Mouse (Mus musculus): Measurements from ENCODE around the gene Ybx1. TPM values are rescaled to one million over a fixed set of nuclear protein-coding genes. Genes with fewer than 3 reads are reported as not detected.

The Ybx1 gene
- 625 TPM for polyA plus RNA-seq (2014; fragmentation: Illumina TruSeq; extraction: RNeasy Lipid Tissue Mini Kit (QIAGEN cat#74804); ENCODE audit: low read depth, low replicate concordance)

GRCm38 (mm10) chr4:119294415-119295133 lies at the start of gene Ybx1:
Gene Ybx1 (minus strand): TSS chr4:119294604.

GRCm38 (mm10) chr4:119320131-119320830 lies 25.9 kb upstream of the Ybx1 start, which contains the start of gene Ppih:
Gene Ppih (minus strand): TSS chr4:119320546.

GRCm38 (mm10) chr4:119255351-119255750 lies 39.1 kb downstream of the Ybx1 start, which contains the start of gene Cldn19:
Gene Cldn19 (plus strand): TSS chr4:119255414.

GRCm38 (mm10) chr4:119232410-119233255 lies 61.8 kb downstream of the Ybx1 start, which contains the start of the genes AU022252 and P3h1:
Gene AU022252 (minus strand): TSS chr4:119232712.
Gene P3h1 (plus strand): TSS chr4:119232915.

Other genes with a start within 250 kb of the Ybx1 start
- 14.5 TPM for gene Slc2a1, start 185.9 kb downstream of the Ybx1 start, polyA plus RNA-seq (2014; fragmentation: Illumina TruSeq; extraction: RNeasy Lipid Tissue Mini Kit (QIAGEN cat#74804); ENCODE audit: low read depth, low replicate concordance)
- gene Zfp691, start 120.4 kb downstream of the Ybx1 start, polyA plus RNA-seq (2014; fragmentation: Illumina TruSeq; extraction: RNeasy Lipid Tissue Mini Kit (QIAGEN cat#74804); ENCODE audit: low read depth, low replicate concordance): 0.73 TPM
- 0.32 TPM for gene Ermap, start 104.6 kb downstream of the Ybx1 start, polyA plus RNA-seq (2014; fragmentation: Illumina TruSeq; extraction: RNeasy Lipid Tissue Mini Kit (QIAGEN cat#74804); ENCODE audit: low read depth, low replicate concordance)
- 13.9 TPM for gene Svbp, start 99.3 kb downstream of the Ybx1 start, polyA plus RNA-seq (2014; fragmentation: Illumina TruSeq; extraction: RNeasy Lipid Tissue Mini Kit (QIAGEN cat#74804); ENCODE audit: low read depth, low replicate concordance)
- not detected for gene Tmem269, start 76.4 kb downstream of the Ybx1 start, polyA plus RNA-seq (2014; fragmentation: Illumina TruSeq; extraction: RNeasy Lipid Tissue Mini Kit (QIAGEN cat#74804); ENCODE audit: low read depth, low replicate concordance)
- 7.1 TPM for gene AU022252, start 61.9 kb downstream of the Ybx1 start, polyA plus RNA-seq (2014; fragmentation: Illumina TruSeq; extraction: RNeasy Lipid Tissue Mini Kit (QIAGEN cat#74804); ENCODE audit: low read depth, low replicate concordance)
- 7.9 TPM for gene P3h1, start 61.7 kb downstream of the Ybx1 start, polyA plus RNA-seq (2014; fragmentation: Illumina TruSeq; extraction: RNeasy Lipid Tissue Mini Kit (QIAGEN cat#74804); ENCODE audit: low read depth, low replicate concordance)
- not detected for gene Cldn19, start 39.2 kb downstream of the Ybx1 start, polyA plus RNA-seq (2014; fragmentation: Illumina TruSeq; extraction: RNeasy Lipid Tissue Mini Kit (QIAGEN cat#74804); ENCODE audit: low read depth, low replicate concordance)
- gene Ppih, start 25.9 kb upstream of the Ybx1 start, polyA plus RNA-seq (2014; fragmentation: Illumina TruSeq; extraction: RNeasy Lipid Tissue Mini Kit (QIAGEN cat#74804); ENCODE audit: low read depth, low replicate concordance): 31.6 TPM
- not detected for gene Ccdc30, start 120.9 kb upstream of the Ybx1 start, polyA plus RNA-seq (2014; fragmentation: Illumina TruSeq; extraction: RNeasy Lipid Tissue Mini Kit (QIAGEN cat#74804); ENCODE audit: low read depth, low replicate concordance)
- gene Ppcs, start 127.8 kb upstream of the Ybx1 start, polyA plus RNA-seq (2014; fragmentation: Illumina TruSeq; extraction: RNeasy Lipid Tissue Mini Kit (QIAGEN cat#74804); ENCODE audit: low read depth, low replicate concordance): 31.7 TPM
- not detected for gene Zmynd12, start 128.2 kb upstream of the Ybx1 start, polyA plus RNA-seq (2014; fragmentation: Illumina TruSeq; extraction: RNeasy Lipid Tissue Mini Kit (QIAGEN cat#74804); ENCODE audit: low read depth, low replicate concordance)
- gene Rimkla, start 198.0 kb upstream of the Ybx1 start, polyA plus RNA-seq (2014; fragmentation: Illumina TruSeq; extraction: RNeasy Lipid Tissue Mini Kit (QIAGEN cat#74804); ENCODE audit: low read depth, low replicate concordance): 3.3 TPM
- gene Foxj3, start 242.4 kb upstream of the Ybx1 start, polyA plus RNA-seq (2014; fragmentation: Illumina TruSeq; extraction: RNeasy Lipid Tissue Mini Kit (QIAGEN cat#74804); ENCODE audit: low read depth, low replicate concordance): 56.1 TPM
- gene Frg2f1, start 244.9 kb upstream of the Ybx1 start, polyA plus RNA-seq (2014; fragmentation: Illumina TruSeq; extraction: RNeasy Lipid Tissue Mini Kit (QIAGEN cat#74804); ENCODE audit: low read depth, low replicate concordance): 5.0 TPM

Data from sigmoid colon, adult 10 weeks (tissue).